Mouse (Mus musculus) hindbrain, embryonic 16.5 days (tissue): ENCODE measurements at regions not wholly inside any gene's neighbourhood (a gene's known extent, or its start where the extent isn't known, plus 50 kb on each side); places are given as distances from the start of the nearest gene placed in this dataset.

ENCODE experiments used
- ATAC-seq: fragments of 200-750 bp; cut with Nextera tagmentation; 2 replicates; pipeline ENCODE4 v1.8.0; 2017; ENCODE audit warnings: moderate TSS enrichment, moderate library complexity
- H3K27ac ChIP-seq: fragments of 300-500 bp; sonication (generic); 2 replicates; pipeline ENCODE4 v1.5.1; 2014; ENCODE audit warnings: low read depth, mild to moderate bottlenecking, control low read depth, low read length, moderate library complexity
- H3K27me3 ChIP-seq: fragments of 300-500 bp; sonication (generic); replicated peaks from 2 replicates; pipeline ENCODE4 v1.6.1; 2014; ENCODE audit warnings: low read length; ENCODE audit not compliant: control insufficient read depth, insufficient read depth
- H3K36me3 ChIP-seq: fragments of 300-500 bp; sonication (generic); 2 replicates; pipeline ENCODE4 v1.6.1; 2014; ENCODE audit warnings: mild to moderate bottlenecking, low read length, moderate library complexity, mixed read lengths; ENCODE audit not compliant: control insufficient read depth, insufficient read depth
- H3K4me1 ChIP-seq: fragments of 300-500 bp; sonication (generic); 2 replicates; pipeline ENCODE4 v1.6.1; 2014; ENCODE audit warnings: low read depth, low read length; ENCODE audit not compliant: control insufficient read depth, insufficient read depth
- H3K4me2 ChIP-seq: fragments of 300-500 bp; sonication (generic); 2 replicates; pipeline ENCODE4 v1.6.1; 2014; ENCODE audit warnings: mild to moderate bottlenecking, low read length, control low read depth, moderate library complexity
- H3K4me3 ChIP-seq: fragments of 300-500 bp; sonication (generic); 2 replicates; pipeline ENCODE4 v1.5.1; 2014; ENCODE audit warnings: mild to moderate bottlenecking, low read length, control low read depth, moderate library complexity
- H3K9ac ChIP-seq: fragments of 300-500 bp; sonication (generic); 2 replicates; pipeline ENCODE4 v1.6.1; 2014; ENCODE audit warnings: low read depth, mild to moderate bottlenecking, control low read depth, low read length, moderate library complexity
- H3K9me3 ChIP-seq: fragments of 300-500 bp; sonication (generic); 2 replicates; pipeline ENCODE4 v1.6.1; 2014; ENCODE audit warnings: mild to moderate bottlenecking, low read length, moderate library complexity; ENCODE audit not compliant: control insufficient read depth
- WGBS: fragments of 180-500 bp; shearing (Covaris S2); extraction: QIAGEN DNeasy Blood & Tissue Kit; methylation state at CpG from one replicate; pipeline ENCODE4 v1.1.7; 2014; 5-methylcytosine and 5-hydroxymethylcytosine counted together

GRCm38 (mm10) chr2:95232135-95232772 is 794.3 kb upstream of the Api5 start:
- H3K27ac ChIP-seq, result no peak overlapping the region
- 2% methylated on average over 15 of the region's 15 CpGs for WGBS
- ATAC-seq, result peak; percentile 95
- H3K27me3 ChIP-seq, result no peaks in the 10 kb centered on the region
- no peaks in the 10 kb centered on the region for H3K36me3 ChIP-seq
- peak overlapping the region; percentile 33; the same call in 1 of the 2 replicates for H3K9ac ChIP-seq
- peak overlapping the region; percentile 62 for H3K4me2 ChIP-seq
- H3K4me3 ChIP-seq, result peak overlapping the region; percentile 27
- no peaks in the 10 kb centered on the region for H3K9me3 ChIP-seq
- no peaks in the 10 kb centered on the region; the same call in 1 of the 2 replicates for H3K4me1 ChIP-seq

DNA sequence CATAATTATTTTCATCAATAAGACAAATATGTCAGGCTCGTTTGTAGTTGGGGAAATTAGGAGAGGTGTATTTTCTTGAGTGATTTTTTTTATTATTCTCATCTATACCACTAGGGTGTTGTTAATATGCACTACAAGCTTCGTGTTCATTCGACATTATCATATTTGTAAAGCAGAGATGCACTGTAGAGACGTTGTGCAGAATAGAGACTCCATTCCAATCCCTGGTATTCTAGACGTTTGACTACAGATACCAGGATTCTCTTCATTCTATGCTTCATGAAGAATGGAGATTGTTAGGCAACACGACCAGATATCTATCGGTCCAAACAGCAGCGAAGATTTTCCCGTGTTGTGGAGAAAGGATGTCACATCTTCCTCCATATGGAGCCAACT is 793.8 kb upstream of the Api5 start:
- no peaks in the 10 kb centered on the region for H3K36me3 ChIP-seq
- peak; percentile 25; the same call in 1 of the 2 replicates for ATAC-seq
- H3K4me1 ChIP-seq, result no peaks in the 10 kb centered on the region; the same call in 1 of the 2 replicates
- 29% methylated on average over 9 of the region's 9 CpGs for WGBS
- peak overlapping the region; percentile 62 for H3K4me2 ChIP-seq
- no peaks in the 10 kb centered on the region for H3K27me3 ChIP-seq
- H3K9ac ChIP-seq, result no peak overlapping the region
- H3K27ac ChIP-seq, result no peak overlapping the region
- H3K4me3 ChIP-seq, result no peak overlapping the region
- H3K9me3 ChIP-seq, result no peaks in the 10 kb centered on the region

- Histone ChIP-seq H3K9me3 (no peaks in the 10 kb centered on the region), H3K9ac (no peak overlapping the region), H3K4me2 (no peak overlapping the region), H3K4me1 (no peaks in the 10 kb centered on the region; the same call in 1 of the 2 replicates), H3K36me3 (no peaks in the 10 kb centered on the region), H3K4me3 (no peak overlapping the region), H3K27me3 (no peaks in the 10 kb centered on the region), H3K27ac (no peak overlapping the region)
- 93% methylated on average over 2 of the region's 2 CpGs for WGBS
- ATAC-seq, result no peak
These were observed 791.5 kb upstream of the Api5 start for GRCm38 (mm10) chr2:95229386-95229785.

- Histone ChIP-seq H3K36me3 (no peaks in the 10 kb centered on the region), H3K27me3 (no peaks in the 10 kb centered on the region), H3K9ac (no peak overlapping the region), H3K4me1 (no peaks in the 10 kb centered on the region), H3K4me3 (no peak overlapping the region), H3K27ac (no peak overlapping the region), H3K9me3 (no peaks in the 10 kb centered on the region), H3K4me2 (no peak overlapping the region)
- 62% methylated on average over 4 of the region's 4 CpGs for WGBS
- ATAC-seq, result no peak
These were observed 772.4 kb upstream of the Api5 start for GRCm38 (mm10) chr2:95210216-95210941.
